Mouse (Mus musculus) CD4-positive naive resting alpha-beta T cell, adult 76 days (primary cell): Measurements from ENCODE around the gene Pin4. TPM values are rescaled to one million over a fixed set of nuclear protein-coding genes. Genes with fewer than 3 reads are reported as not detected.

ENCODE experiments used
- total RNA-seq: library from RNA; stranded (reverse); gene quantifications from one replicate; pipeline ENCODE4 v1.2.4, GENCODE M21; 2023

The Pin4 gene
- 12.2 TPM for total RNA-seq

DNA sequence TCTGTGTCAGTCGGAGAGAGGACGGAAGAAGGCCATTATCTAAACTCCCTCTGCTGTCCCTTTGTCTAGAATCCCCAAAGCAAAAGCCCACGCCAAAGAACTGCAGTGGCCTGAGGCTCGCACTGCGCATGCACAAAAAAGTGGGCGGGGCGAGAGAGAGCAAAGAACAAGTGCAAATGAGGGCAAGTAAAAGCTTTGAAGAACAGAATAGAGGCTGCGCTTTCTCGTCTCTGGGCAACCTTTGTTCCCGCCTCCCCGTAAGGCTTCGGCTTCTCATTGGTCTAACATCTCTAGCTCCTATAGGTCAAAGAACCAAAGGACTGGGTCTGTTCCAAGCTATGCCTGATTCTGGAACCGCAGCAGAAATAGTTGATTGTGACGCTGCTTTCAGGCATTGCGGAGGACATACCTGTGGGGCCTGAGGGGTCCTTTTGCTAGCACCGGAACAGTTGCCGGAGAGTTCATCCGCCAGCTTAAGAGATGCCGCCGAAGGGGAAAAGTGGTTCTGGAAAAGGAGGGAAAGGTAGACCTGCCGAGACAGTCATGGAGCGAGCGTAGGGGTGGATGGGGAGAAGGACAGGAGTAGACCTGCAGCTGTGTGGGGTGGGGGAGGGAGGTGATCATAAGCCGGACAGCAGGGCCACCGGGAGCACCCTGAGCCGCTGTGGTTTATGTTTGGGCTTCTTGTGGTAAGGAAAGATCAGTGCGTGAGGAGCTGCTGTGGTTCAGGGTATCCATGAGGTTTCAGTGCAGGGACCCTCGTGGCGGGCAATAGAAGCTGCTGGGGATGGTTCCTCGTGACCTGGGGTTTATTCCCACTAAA is at the start of gene Pin4:
Gene Pin4, plus strand, starts transcription at position 406 of the 823 bp plus-strand sequence.

DNA sequence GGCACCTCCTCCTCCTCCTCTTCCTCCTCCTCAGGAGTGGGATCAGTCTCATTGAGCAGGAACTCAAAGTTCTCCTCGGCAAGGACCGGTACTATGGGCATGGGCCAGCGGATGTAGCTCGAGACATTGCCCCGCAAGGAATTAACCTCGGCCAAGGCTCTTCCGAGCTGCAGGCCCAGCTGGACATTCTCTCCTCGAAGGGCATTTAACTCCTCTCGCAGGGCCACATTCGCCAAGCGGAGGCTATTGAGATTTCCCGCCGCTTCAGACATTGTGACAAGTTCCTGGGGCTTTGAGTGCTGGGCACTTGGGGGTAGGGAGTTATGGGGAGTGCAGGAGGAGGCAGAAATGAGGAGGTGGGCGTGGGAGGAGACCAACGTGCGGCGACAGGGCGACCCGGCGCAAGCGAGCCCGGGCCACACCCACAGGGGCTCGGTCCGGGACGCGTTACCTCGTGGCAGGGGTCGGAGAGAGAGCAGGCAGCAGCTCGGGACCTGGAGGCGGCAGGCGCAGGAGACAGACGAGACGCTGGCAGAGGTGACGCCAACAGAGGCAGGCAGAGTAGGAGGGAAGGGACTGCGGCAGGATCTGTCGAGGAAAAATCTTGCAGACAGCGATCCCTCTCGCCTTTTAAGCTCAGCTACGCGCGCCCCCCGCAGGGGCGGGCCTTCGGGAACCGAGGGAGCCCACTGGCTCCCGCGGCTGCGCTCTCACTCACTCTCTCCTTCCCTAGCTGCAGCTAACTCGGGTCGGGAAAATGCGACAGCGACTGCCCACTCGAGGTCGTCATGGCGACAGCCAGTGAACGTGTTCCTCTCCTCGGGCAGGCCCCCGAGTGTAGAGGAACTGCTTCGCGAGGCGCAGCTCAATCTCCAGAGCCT is 48.4 kb upstream of the Pin4 start, which contains the start of gene Rtl5:
Gene Rtl5, minus strand, starts transcription at position 714 of the 881 bp plus-strand sequence.

DNA sequence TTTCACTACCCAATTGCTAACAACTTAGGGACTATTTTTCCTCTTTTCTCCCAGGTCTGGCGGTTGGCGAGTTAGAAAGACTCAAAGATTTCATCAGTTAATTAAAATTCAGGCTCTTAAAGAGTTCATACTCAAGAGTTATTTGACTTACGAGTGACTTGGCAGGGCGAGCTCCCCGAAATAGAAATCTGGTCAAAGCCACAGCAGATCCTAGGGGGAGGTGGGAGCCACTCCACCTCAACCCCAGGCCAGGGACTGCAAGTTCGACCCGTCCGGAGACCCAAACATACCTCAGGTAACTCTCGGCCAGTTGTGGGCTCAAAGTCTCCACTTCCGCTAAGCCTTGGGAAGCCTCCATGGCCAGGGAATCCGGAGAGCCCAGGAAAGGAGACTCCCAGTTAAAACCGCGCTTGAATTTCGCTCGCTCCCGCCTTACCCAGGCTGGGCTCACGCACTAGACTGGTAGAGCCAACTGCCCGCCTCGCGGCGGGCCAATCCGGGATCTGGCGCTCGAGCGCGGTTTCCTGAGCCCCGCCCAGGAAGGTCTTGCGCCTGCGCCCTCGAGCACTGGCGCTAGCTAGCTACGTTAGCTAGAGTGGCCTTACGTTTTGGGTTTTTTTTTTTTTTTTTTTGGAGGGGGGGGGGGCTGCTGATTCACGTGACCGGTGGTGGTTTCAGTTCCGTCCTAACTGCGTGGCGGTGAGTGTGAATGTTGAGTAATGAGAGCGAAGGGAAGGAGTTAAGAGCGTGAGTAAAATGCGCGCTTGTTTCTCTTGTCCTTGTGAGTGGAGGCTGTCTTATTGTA is 37.6 kb downstream of the Pin4 start, which contains the start of gene Ercc6l:
Gene Ercc6l, minus strand, starts transcription at position 474 of the 805 bp plus-strand sequence.

Other genes starting within 250 kb of the Pin4 start
- 0.59 TPM for gene Rtl5, start 48.1 kb upstream of the Pin4 start, total RNA-seq
- gene Ercc6l, start 37.6 kb downstream of the Pin4 start, total RNA-seq, result 1.9 TPM
- gene Rps4x, start 69.9 kb downstream of the Pin4 start, total RNA-seq, result 3,836 TPM
- gene Cited1, start 132.7 kb downstream of the Pin4 start, total RNA-seq, result not detected